Mouse (Mus musculus): ENCODE data around the gene Kcnj14. TPM values are rescaled to one million over a fixed set of nuclear protein-coding genes. Genes with fewer than 3 reads are reported as not detected.

The Kcnj14 gene
- polyA plus RNA-seq, 1 experiment, result 0.08 TPM

DNA sequence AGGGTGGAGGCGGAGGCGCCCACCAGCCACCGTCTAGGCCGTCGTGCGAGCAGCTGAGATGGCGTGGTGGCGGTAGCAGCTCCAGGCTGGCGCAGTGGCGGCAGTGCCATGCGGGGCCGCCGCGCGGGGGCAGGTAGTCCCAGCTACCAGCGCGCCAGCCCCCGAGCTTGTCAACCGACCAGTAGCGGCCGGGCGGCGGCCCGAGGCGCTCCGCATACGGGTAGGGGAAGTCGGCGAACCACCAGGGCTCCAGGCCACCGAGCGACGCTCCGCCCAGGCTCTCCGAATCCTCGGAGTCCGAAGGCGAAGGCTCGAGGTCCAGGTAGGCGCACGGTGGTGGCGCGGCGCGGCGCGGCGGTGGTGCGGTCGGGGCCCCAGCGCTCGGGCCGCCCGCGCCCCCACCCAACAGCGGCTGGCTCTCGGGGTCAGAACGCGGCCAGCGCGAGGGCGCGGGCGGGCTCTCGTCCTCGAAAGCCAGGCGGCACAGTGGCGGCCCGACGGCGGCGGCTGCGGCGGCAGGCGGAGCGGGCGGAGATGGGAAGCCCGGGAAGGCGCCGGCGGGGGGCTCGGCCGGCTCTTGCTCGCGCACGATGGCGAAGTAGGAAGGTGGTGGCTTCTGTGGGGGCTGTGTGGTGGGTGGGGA is 8.7 kb upstream of the Kcnj14 start:
- Histone ChIP-seq H3K4me1 (peaks cover 52% of the 10 kb centered on the region), H3K4me3 (replicated peaks) (peak overlapping the region; percentile 87), H3K36me3 (replicated peaks; ENCODE audit: low read length) (peaks cover 13% of the 10 kb centered on the region), H3K9me3 (peaks cover 7% of the 10 kb centered on the region; the same call in 1 of the 2 replicates), H3K27me3 (replicated peaks) (peaks cover 62% of the 10 kb centered on the region)
- TF ChIP-seq FLI1 (IDR thresholded peaks at IDR 0.05; ENCODE audit: low read length) (no peak), GATA1 (IDR thresholded peaks at IDR 0.05; ENCODE audit: borderline replicate concordance, low read length) (no peak)

DNA sequence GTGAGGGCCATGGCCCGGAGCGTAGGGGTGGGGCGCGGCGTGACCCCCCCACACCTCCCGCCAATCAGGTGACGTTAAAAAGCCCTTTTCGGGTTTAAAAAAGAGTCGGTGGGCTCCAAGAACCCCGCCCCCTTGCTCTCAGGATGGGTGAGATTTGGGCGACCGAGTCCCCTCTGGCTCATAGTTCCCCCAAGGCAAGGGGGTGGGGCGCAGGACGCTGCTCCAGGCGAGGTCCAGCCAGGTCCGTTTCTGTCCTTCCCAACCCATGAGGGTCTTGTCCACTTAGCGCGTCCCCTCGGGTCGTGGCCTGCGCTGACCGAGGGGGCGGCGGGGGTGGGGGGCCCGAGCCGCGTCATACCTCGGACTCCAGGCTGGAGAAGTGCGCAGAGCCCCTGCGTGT is 7.8 kb upstream of the Kcnj14 start:
- TF ChIP-seq GATA1 (IDR thresholded peaks at IDR 0.05; ENCODE audit: borderline replicate concordance, low read length), result no peak
- TF ChIP-seq FLI1 (IDR thresholded peaks at IDR 0.05; ENCODE audit: low read length), result no peak
- H3K27me3 ChIP-seq (replicated peaks), result peaks cover 56% of the 10 kb centered on the region
- peaks cover 7% of the 10 kb centered on the region; the same call in 1 of the 2 replicates for H3K9me3 ChIP-seq
- peaks cover 52% of the 10 kb centered on the region for H3K4me1 ChIP-seq
- H3K4me3 ChIP-seq (replicated peaks), result peak overlapping the region; percentile 87
- peaks cover 21% of the 10 kb centered on the region for H3K36me3 ChIP-seq (replicated peaks; ENCODE audit: low read length)

DNA sequence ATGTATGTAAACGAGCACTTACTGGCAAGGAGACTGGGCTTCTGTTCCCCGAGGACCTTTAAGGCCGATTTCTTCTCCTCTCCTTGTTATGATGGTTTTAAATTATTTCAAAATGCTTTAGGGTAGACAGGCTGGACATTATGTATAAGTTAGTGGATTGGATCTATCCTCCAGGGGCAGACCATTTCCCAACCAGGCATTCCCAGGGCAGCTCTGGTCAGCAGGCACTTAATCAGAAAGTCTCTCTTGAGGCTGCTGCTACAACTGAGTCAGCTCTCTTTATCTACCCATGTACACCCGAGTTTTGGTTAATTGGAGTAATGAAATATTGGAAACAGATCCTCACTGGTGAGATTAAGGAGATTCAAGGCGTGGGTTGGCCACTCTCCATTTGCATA is 6.5 kb upstream of the Kcnj14 start:
- Histone ChIP-seq H3K4me1 (peaks cover 52% of the 10 kb centered on the region), H3K4me3 (replicated peaks) (peak overlapping the region; percentile 98), H3K36me3 (replicated peaks; ENCODE audit: low read length) (peaks cover 34% of the 10 kb centered on the region), H3K9me3 (no peaks in the 10 kb centered on the region), H3K27me3 (replicated peaks) (peaks cover 45% of the 10 kb centered on the region)
- TF ChIP-seq GATA1 (IDR thresholded peaks at IDR 0.05; ENCODE audit: borderline replicate concordance, low read length) (no peak), FLI1 (IDR thresholded peaks at IDR 0.05; ENCODE audit: low read length) (no peak)

DNA sequence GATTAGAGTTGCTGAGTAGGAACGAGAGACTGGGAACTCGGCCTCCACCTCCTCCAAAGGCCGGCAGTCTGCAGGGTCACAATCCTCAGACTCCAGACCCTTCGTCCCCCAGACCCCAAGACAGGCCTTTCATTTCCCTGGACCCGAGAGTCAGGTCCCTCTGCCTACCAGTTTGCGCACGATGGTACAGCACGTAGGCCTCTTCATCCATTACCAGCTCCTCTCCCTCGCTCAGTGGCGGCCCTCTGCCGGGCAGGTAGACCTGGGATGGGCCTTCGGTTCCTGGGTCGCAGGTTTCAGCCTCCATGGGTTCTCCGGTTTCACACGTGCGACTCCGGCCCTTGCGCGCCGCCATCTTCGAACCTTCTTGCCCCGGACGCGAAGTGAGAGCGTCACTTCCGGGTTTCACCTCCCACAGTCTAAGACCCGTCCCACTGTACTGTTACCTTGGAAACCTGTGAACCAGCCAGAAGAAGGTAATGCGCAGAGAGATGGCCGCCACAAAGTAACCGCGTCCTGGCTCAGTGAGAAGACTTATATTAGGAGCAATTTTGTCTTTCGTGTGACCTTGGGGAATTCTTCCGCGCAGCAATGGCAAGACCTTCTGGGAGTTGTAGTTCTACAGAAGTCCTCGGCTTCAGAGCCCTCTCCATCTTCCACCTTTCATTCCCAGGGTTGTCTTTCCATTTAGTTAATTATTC is 6.0 kb upstream of the Kcnj14 start, which contains the start of gene Grwd1:
Gene Grwd1, minus strand, starts transcription at position 518 of the 701 bp plus-strand sequence.
- no peak for TF ChIP-seq FLI1 (IDR thresholded peaks at IDR 0.05; ENCODE audit: low read length)
- no peak for TF ChIP-seq GATA1 (IDR thresholded peaks at IDR 0.05; ENCODE audit: borderline replicate concordance, low read length)
- Histone ChIP-seq H3K4me1 (peaks cover 52% of the 10 kb centered on the region), H3K4me3 (replicated peaks) (peak within 1 kb of the TSS; percentile 98), H3K27me3 (replicated peaks) (peaks cover 42% of the 10 kb centered on the region), H3K9me3 (no peaks in the 10 kb centered on the region), H3K36me3 (replicated peaks; ENCODE audit: low read length) (peaks cover 39% of the 10 kb centered on the region)

DNA sequence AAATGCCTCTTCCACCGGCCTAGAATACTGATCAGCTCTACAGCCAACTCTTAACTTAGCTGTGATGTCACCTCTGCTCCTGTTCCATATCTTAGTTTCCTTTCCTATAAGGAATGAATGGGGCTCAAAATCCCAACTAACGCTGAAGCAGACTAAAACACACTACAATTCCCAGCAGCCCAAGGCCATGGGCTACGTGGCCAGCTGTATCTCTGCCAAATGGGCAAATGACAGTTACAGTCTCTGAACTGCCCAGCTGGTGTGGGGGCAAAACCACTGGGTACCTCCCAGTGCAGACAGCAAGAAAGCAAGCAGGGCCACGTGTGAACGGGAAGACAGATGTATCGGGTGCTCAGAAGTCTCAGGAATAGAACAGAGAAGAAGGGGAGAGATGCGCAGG is 2.0 kb upstream of the Kcnj14 start:
- H3K36me3 ChIP-seq (replicated peaks; ENCODE audit: low read length), result peaks cover 73% of the 10 kb centered on the region
- peaks cover 41% of the 10 kb centered on the region for H3K4me1 ChIP-seq

DNA sequence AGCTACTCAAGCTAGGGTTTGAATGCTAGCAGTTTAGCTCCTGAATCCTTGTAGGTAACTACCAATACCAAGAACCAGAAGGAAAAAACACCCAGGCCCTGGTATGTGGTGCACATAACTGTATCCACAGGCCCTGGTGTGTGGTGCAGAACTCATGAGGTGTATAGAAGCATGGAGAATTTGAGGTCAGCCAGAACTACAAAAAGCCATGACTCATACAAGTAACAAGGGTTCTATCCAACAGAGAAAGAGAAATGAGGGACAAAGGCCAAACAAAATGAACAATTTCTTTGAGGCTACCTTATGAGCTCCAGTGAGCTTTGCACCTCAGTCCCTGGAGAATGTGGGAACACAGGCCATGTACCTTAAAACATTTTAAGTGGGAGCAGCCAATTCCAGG is 3.7 kb downstream of the Kcnj14 start:
- Histone ChIP-seq H3K27me3 (replicated peaks) (peaks cover 9% of the 10 kb centered on the region), H3K36me3 (replicated peaks; ENCODE audit: low read length) (peaks cover 38% of the 10 kb centered on the region), H3K9me3 (no peaks in the 10 kb centered on the region), H3K4me3 (replicated peaks) (no peak overlapping the region), H3K4me1 (peaks cover 12% of the 10 kb centered on the region)
- TF ChIP-seq GATA1 (IDR thresholded peaks at IDR 0.05; ENCODE audit: borderline replicate concordance, low read length) (no peak), FLI1 (IDR thresholded peaks at IDR 0.05; ENCODE audit: low read length) (no peak)

More for the DNA sequence above, 2.0 kb upstream of the Kcnj14 start:
- Histone ChIP-seq H3K9me3 (no peaks in the 10 kb centered on the region), H3K4me3 (replicated peaks) (no peak overlapping the region), H3K27me3 (replicated peaks) (peaks cover 3% of the 10 kb centered on the region)
- TF ChIP-seq GATA1 (IDR thresholded peaks at IDR 0.05; ENCODE audit: borderline replicate concordance, low read length) (no peak), FLI1 (IDR thresholded peaks at IDR 0.05; ENCODE audit: low read length) (no peak)

DNA sequence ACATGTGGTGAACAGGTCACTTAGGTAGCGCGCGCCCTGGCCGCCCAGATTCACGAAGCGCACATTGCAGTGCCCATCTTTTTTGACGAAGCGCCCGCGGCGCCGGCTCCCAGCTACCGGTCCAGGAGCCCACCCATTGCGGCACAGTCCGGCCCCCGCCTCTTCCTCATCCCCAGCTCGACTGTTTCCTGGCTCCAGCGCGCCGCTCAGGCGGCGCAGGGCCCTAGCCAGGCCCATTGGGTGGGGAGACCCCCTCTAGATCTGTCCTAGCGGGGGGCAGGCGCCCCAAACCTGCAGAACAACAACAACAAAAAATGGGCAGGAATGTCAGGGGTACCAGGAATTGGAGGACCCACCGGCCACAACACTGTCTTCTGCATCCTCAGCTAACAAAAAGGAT is 4.7 kb downstream of the Kcnj14 start:
- Histone ChIP-seq H3K27me3 (replicated peaks) (peaks cover 12% of the 10 kb centered on the region), H3K9me3 (no peaks in the 10 kb centered on the region), H3K36me3 (replicated peaks; ENCODE audit: low read length) (peaks cover 27% of the 10 kb centered on the region), H3K4me3 (replicated peaks) (no peak overlapping the region), H3K4me1 (peaks cover 19% of the 10 kb centered on the region)
- no peak for TF ChIP-seq FLI1 (IDR thresholded peaks at IDR 0.05; ENCODE audit: low read length)
- no peak for TF ChIP-seq GATA1 (IDR thresholded peaks at IDR 0.05; ENCODE audit: borderline replicate concordance, low read length)

DNA sequence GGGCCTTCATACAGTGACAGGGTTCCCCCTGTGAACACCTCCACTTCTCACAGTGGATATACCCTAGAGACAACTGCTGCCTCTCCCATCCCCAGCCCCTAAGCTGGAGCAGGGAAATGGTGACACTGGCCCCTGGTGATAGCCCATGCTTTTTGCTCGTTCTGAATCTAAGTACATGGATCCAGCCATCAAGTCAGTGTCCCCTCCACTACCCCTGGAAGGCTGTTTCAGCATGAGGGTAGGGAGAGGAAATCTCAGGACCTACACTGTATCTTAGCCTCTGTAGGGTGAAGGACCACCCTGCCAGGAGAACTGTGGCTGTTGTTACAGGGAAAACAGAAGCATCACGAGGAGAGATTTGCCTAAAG is 8.6 kb downstream of the Kcnj14 start:
- peaks cover 22% of the 10 kb centered on the region for H3K36me3 ChIP-seq (replicated peaks; ENCODE audit: low read length)
- TF ChIP-seq FLI1 (IDR thresholded peaks at IDR 0.05; ENCODE audit: low read length) (no peak), GATA1 (IDR thresholded peaks at IDR 0.05; ENCODE audit: borderline replicate concordance, low read length) (no peak)

DNA sequence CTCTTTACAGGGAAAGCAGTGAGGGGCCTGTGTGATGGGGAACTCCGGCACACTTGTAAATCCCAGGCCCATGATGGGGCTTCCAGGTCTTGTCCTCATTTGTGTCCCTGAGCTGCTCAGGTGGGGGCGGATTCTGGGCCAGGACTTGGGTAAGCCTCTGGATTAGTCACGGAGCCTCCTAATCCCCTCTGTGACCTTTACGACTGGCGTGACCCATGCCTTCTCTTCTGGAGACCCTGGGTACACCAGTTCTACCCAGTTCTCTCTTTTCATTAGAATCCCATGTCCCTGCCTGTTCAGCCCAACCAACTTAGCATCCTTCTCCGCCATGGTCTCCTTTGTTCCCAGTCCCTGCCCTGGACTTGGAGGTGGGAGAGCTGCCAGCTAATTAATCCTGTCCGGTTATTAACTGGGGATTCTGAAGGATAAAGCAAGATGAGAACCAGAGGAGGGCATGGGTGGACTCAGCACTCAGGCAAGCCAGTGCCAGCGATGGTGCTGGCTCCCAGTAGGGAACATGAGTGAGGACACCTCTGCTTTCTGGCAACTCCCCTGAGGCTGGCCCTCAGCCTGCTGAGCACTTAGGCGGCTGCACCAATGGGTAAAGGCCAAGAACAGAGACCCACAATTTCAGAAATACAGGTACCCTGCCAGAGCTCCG is 9.1 kb downstream of the Kcnj14 start:
- Histone ChIP-seq H3K27me3 (replicated peaks) (peaks cover 12% of the 10 kb centered on the region), H3K9me3 (no peaks in the 10 kb centered on the region), H3K4me1 (peaks cover 39% of the 10 kb centered on the region), H3K36me3 (replicated peaks; ENCODE audit: low read length) (peaks cover 27% of the 10 kb centered on the region), H3K4me3 (replicated peaks) (no peak overlapping the region)
- TF ChIP-seq FLI1 (IDR thresholded peaks at IDR 0.05; ENCODE audit: low read length), result no peak
- TF ChIP-seq GATA1 (IDR thresholded peaks at IDR 0.05; ENCODE audit: borderline replicate concordance, low read length), result no peak

More for the DNA sequence above, 8.6 kb downstream of the Kcnj14 start:
- H3K27me3 ChIP-seq (replicated peaks), result peaks cover 12% of the 10 kb centered on the region
- peaks cover 39% of the 10 kb centered on the region for H3K4me1 ChIP-seq
- no peak overlapping the region for H3K4me3 ChIP-seq (replicated peaks)
- H3K9me3 ChIP-seq, result no peaks in the 10 kb centered on the region

DNA sequence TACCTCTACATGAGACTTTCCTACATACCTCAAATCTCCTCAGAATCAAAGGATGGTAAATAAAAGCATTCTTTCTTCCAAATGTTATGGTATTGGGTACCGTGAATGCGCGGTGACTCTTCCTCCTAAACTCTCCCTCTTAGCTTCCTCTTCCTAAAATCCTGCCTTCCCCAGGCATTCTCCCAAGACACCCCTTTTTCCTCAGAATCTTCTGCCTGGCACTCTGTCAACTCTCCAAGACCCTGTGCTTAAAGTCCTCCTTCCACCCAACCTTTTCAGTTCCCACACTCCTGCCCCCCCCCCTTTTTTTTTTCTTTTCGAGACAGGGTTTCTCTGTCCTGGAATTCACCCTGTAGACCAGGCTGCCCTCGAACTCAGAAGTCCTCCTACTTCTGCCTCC is 9.7 kb downstream of the Kcnj14 start:
- Histone ChIP-seq H3K4me1 (peaks cover 39% of the 10 kb centered on the region), H3K27me3 (replicated peaks) (peaks cover 12% of the 10 kb centered on the region), H3K4me3 (replicated peaks) (peak overlapping the region; percentile 94), H3K36me3 (replicated peaks; ENCODE audit: low read length) (peaks cover 33% of the 10 kb centered on the region), H3K9me3 (no peaks in the 10 kb centered on the region)
- TF ChIP-seq FLI1 (IDR thresholded peaks at IDR 0.05; ENCODE audit: low read length), result no peak
- TF ChIP-seq GATA1 (IDR thresholded peaks at IDR 0.05; ENCODE audit: borderline replicate concordance, low read length), result no peak
